Comparison of ENCODE assay signal across 16 mouse cellular contexts in genomic region chr5:110733231-110733823, GRCm38 (mm10).
"Had no signal": no experiment of that assay in that cellular context is flagged by ENCODE, and none has a peak within 500 bp of the region (broad histone marks: within the 10 kb centered on the region; RNA-seq: fewer than 3 reads in every experiment).

No protein-coding gene starts in this region.

- H3K4me1 ChIP-seq: lung, embryonic 15.5 days; midbrain, embryonic 10.5 days; midbrain, embryonic 13.5 days; neural tube, embryonic 13.5 days had no signal

- DNase-seq: kidney, postnatal 14 days; layer of hippocampus, postnatal 36 days; lung, adult 18-20 months; lung, postnatal 10 days; lung, postnatal 36 days; thymus, adult 2 months; thymus, postnatal 14 days; thymus, postnatal 4 days had no signal

- H3K27me3 ChIP-seq: lung, embryonic 15.5 days; megakaryocyte, embryonic 14.5 days; midbrain, embryonic 13.5 days; neural tube, embryonic 13.5 days had no signal

- H3K4me3 ChIP-seq: left cerebral cortex, adult 2 months; lung, embryonic 15.5 days; megakaryocyte, embryonic 14.5 days; midbrain, embryonic 10.5 days; midbrain, embryonic 13.5 days; myocyte; neural tube, embryonic 13.5 days had no signal

- H3K27ac ChIP-seq: left cerebral cortex, adult 2 months; liver, embryonic 14.5 days; lung, embryonic 15.5 days; midbrain, embryonic 10.5 days; midbrain, embryonic 13.5 days; neural tube, embryonic 13.5 days had no signal
